Mouse (Mus musculus) neural tube, embryonic 13.5 days (tissue): ENCODE results near the gene Axin1. TPM values are rescaled to one million over a fixed set of nuclear protein-coding genes. Genes with fewer than 3 reads are reported as not detected.

Source experiments
- ATAC-seq: fragments of 200-750 bp; cut with Nextera tagmentation; 2 replicates; pipeline ENCODE4 v1.8.0; 2017; ENCODE audit warnings: low read depth, mild to moderate bottlenecking, moderate TSS enrichment, moderate library complexity
- H3K27ac ChIP-seq: fragments of 300-500 bp; sonication (generic); replicated peaks from 2 replicates; pipeline ENCODE4 v1.5.1; 2015; ENCODE audit warnings: moderate library complexity, mild to moderate bottlenecking, inconsistent platforms
- H3K27me3 ChIP-seq: fragments of 300-500 bp; sonication (generic); 2 replicates; pipeline ENCODE4 v1.6.1; 2015; ENCODE audit warnings: mild to moderate bottlenecking, inconsistent platforms
- H3K36me3 ChIP-seq: fragments of 300-500 bp; sonication (generic); 2 replicates; pipeline ENCODE4 v1.6.1; 2015; ENCODE audit warnings: mild to moderate bottlenecking, inconsistent platforms
- H3K4me1 ChIP-seq: fragments of 300-500 bp; sonication (generic); replicated peaks from 2 replicates; pipeline ENCODE4 v1.6.1; 2015; ENCODE audit warnings: inconsistent platforms
- H3K4me2 ChIP-seq: fragments of 300-500 bp; sonication (generic); 2 replicates; pipeline ENCODE4 v1.6.1; 2015; ENCODE audit warnings: inconsistent platforms, mild to moderate bottlenecking, moderate library complexity
- H3K4me3 ChIP-seq: fragments of 300-500 bp; sonication (generic); 2 replicates; pipeline ENCODE4 v1.5.1; 2015; ENCODE audit warnings: mild to moderate bottlenecking, inconsistent platforms
- H3K9ac ChIP-seq: fragments of 300-500 bp; sonication (generic); 2 replicates; pipeline ENCODE4 v1.6.1; 2015; ENCODE audit warnings: moderate library complexity, mild to moderate bottlenecking, inconsistent platforms
- H3K9me3 ChIP-seq: fragments of 300-500 bp; sonication (generic); 2 replicates; pipeline ENCODE4 v1.6.1; 2016; ENCODE audit warnings: inconsistent platforms
- WGBS: fragments of 180-500 bp; shearing (Covaris S2); methylation state at CpG from one replicate; pipeline ENCODE4 v1.1.7; 2015; 5-methylcytosine and 5-hydroxymethylcytosine counted together
- polyA plus RNA-seq: library from polyadenylated mRNA; unstranded; fragments of >200 nt; fragmentation: Nextera tagmentation; extraction: Ambion mirVana; gene quantifications from 2 replicates; pipeline ENCODE4 v1.2.1, GENCODE M21; 2015

The Axin1 gene
- polyA plus RNA-seq, 1 experiment from 2014 or later = 11.6 TPM

- Histone ChIP-seq H3K9me3 (no peaks in the 10 kb centered on the region), H3K4me2 (peak within 1 kb of the TSS; percentile 92), H3K36me3 (peaks cover 7% of the 10 kb centered on the region), H3K4me3 (peak within 1 kb of the TSS; percentile 42), H3K9ac (peak within 1 kb of the TSS; percentile 62), H3K27ac (no peak within 1 kb of the TSS), H3K4me1 (peaks cover 35% of the 10 kb centered on the region), H3K27me3 (peaks cover 78% of the 10 kb centered on the region)
- WGBS = 3% methylated on average over 22 of the region's 22 CpGs
- no peak for ATAC-seq
These were observed 64.2 kb downstream of the Axin1 start, which contains the start of gene Rgs11 for GRCm38 (mm10) chr17:26202737-26203136. TSS of gene Rgs11 (plus strand) at chr17:26202951.

- Histone ChIP-seq H3K36me3 (peaks cover under 1% of the 10 kb centered on the region; the same call in 1 of the 2 replicates), H3K27me3 (peaks cover 78% of the 10 kb centered on the region), H3K4me1 (peaks cover 35% of the 10 kb centered on the region), H3K9me3 (no peaks in the 10 kb centered on the region), H3K4me2 (peak overlapping the region; percentile 73), H3K4me3 (peak overlapping the region; percentile 42), H3K9ac (peak overlapping the region; percentile 62), H3K27ac (no peak overlapping the region)
- ATAC-seq = no peak
- under 1% methylated on average over 30 of the region's 30 CpGs for WGBS
These were observed 64.9 kb downstream of the Axin1 start for GRCm38 (mm10) chr17:26203321-26203811.

GRCm38 (mm10) chr17:26204766-26205165 is 66.3 kb downstream of the Axin1 start:
- H3K9ac ChIP-seq = no peak overlapping the region
- H3K36me3 ChIP-seq = no peaks in the 10 kb centered on the region
- H3K27me3 ChIP-seq = peaks cover 64% of the 10 kb centered on the region
- no peak overlapping the region for H3K4me2 ChIP-seq
- H3K9me3 ChIP-seq = no peaks in the 10 kb centered on the region
- H3K27ac ChIP-seq = no peak overlapping the region
- no peak overlapping the region for H3K4me3 ChIP-seq
- no peak for ATAC-seq
- WGBS = 31% methylated on average over 11 of the region's 11 CpGs
- H3K4me1 ChIP-seq = peaks cover 35% of the 10 kb centered on the region

GRCm38 (mm10) chr17:26206392-26206791 is 67.9 kb downstream of the Axin1 start:
- Histone ChIP-seq H3K4me2 (no peak overlapping the region), H3K9me3 (no peaks in the 10 kb centered on the region), H3K27me3 (peaks cover 48% of the 10 kb centered on the region), H3K4me3 (no peak overlapping the region), H3K9ac (no peak overlapping the region), H3K36me3 (no peaks in the 10 kb centered on the region), H3K4me1 (peaks cover 19% of the 10 kb centered on the region), H3K27ac (no peak overlapping the region)
- no peak for ATAC-seq
- WGBS = 55% methylated on average over 1 of the region's 1 CpGs

GRCm38 (mm10) chr17:26207686-26208085 is 69.2 kb downstream of the Axin1 start, which contains the start of gene Arhgdig:
TSS of gene Arhgdig (minus strand) at chr17:26207786.
- H3K36me3 ChIP-seq = 0 out of 2 replicates have a peak, but pooled peaks cover 6% of the 10 kb centered on the region
- no peaks in the 10 kb centered on the region for H3K9me3 ChIP-seq
- no peak within 1 kb of the TSS for H3K9ac ChIP-seq
- no peak within 1 kb of the TSS for H3K27ac ChIP-seq
- peaks cover 35% of the 10 kb centered on the region for H3K27me3 ChIP-seq
- 91% methylated on average over 12 of the region's 12 CpGs for WGBS
- no peak within 1 kb of the TSS for H3K4me2 ChIP-seq
- ATAC-seq = no peak
- peaks cover 11% of the 10 kb centered on the region for H3K4me1 ChIP-seq
- H3K4me3 ChIP-seq = no peak within 1 kb of the TSS

GRCm38 (mm10) chr17:26212241-26212640 is 73.8 kb downstream of the Axin1 start:
- H3K27me3 ChIP-seq = no peaks in the 10 kb centered on the region
- no peaks in the 10 kb centered on the region for H3K4me1 ChIP-seq
- H3K9me3 ChIP-seq = no peaks in the 10 kb centered on the region
- H3K4me3 ChIP-seq = no peak overlapping the region
- peaks cover 38% of the 10 kb centered on the region for H3K36me3 ChIP-seq
- no peak for ATAC-seq
- H3K27ac ChIP-seq = no peak overlapping the region
- 97% methylated on average over 7 of the region's 7 CpGs for WGBS
- no peak overlapping the region for H3K9ac ChIP-seq
- no peak overlapping the region for H3K4me2 ChIP-seq

- H3K4me2 ChIP-seq = no peak overlapping the region
- H3K27ac ChIP-seq = no peak overlapping the region
- H3K4me3 ChIP-seq = no peak overlapping the region
- H3K36me3 ChIP-seq = peaks cover 42% of the 10 kb centered on the region
- H3K27me3 ChIP-seq = no peaks in the 10 kb centered on the region
- no peak for ATAC-seq
- WGBS = 89% methylated on average over 11 of the region's 11 CpGs
- no peaks in the 10 kb centered on the region for H3K4me1 ChIP-seq
- H3K9ac ChIP-seq = no peak overlapping the region
- no peaks in the 10 kb centered on the region for H3K9me3 ChIP-seq
These were observed 74.2 kb downstream of the Axin1 start for GRCm38 (mm10) chr17:26212681-26213080.

- Histone ChIP-seq H3K27me3 (no peaks in the 10 kb centered on the region), H3K9me3 (no peaks in the 10 kb centered on the region), H3K4me1 (no peaks in the 10 kb centered on the region), H3K27ac (no peak overlapping the region), H3K36me3 (peaks cover 24% of the 10 kb centered on the region), H3K4me3 (no peak overlapping the region), H3K4me2 (no peak overlapping the region), H3K9ac (no peak overlapping the region)
- ATAC-seq = no peak
- WGBS = 67% methylated on average over 2 of the region's 2 CpGs
These were observed 83.0 kb downstream of the Axin1 start for GRCm38 (mm10) chr17:26221508-26221907.

GRCm38 (mm10) chr17:26225150-26225549 is 86.7 kb downstream of the Axin1 start:
- Histone ChIP-seq H3K4me1 (no peaks in the 10 kb centered on the region), H3K4me3 (no peak overlapping the region), H3K27ac (no peak overlapping the region), H3K27me3 (no peaks in the 10 kb centered on the region), H3K9me3 (no peaks in the 10 kb centered on the region), H3K9ac (no peak overlapping the region), H3K36me3 (peaks cover under 1% of the 10 kb centered on the region; the same call in 1 of the 2 replicates), H3K4me2 (no peak overlapping the region)
- ATAC-seq = no peak
- 83% methylated on average over 12 of the region's 12 CpGs for WGBS

GRCm38 (mm10) chr17:26229776-26230175 is 91.3 kb downstream of the Axin1 start:
- H3K9ac ChIP-seq = no peak overlapping the region
- H3K4me1 ChIP-seq = no peaks in the 10 kb centered on the region
- no peak overlapping the region for H3K4me3 ChIP-seq
- H3K9me3 ChIP-seq = no peaks in the 10 kb centered on the region
- no peaks in the 10 kb centered on the region for H3K27me3 ChIP-seq
- H3K4me2 ChIP-seq = no peak overlapping the region
- H3K36me3 ChIP-seq = 0 out of 2 replicates have a peak, but pooled peaks cover 7% of the 10 kb centered on the region
- no peak overlapping the region for H3K27ac ChIP-seq
- WGBS = 97% methylated on average over 5 of the region's 5 CpGs
- no peak for ATAC-seq

- peaks cover 14% of the 10 kb centered on the region for H3K4me1 ChIP-seq
- 92% methylated on average over 5 of the region's 5 CpGs for WGBS
- 0 out of 2 replicates have a peak, but pooled peaks cover 7% of the 10 kb centered on the region for H3K36me3 ChIP-seq
- no peak overlapping the region for H3K9ac ChIP-seq
- H3K27me3 ChIP-seq = no peaks in the 10 kb centered on the region
- ATAC-seq = no peak
- H3K27ac ChIP-seq = no peak overlapping the region
- H3K4me3 ChIP-seq = no peak overlapping the region
- no peaks in the 10 kb centered on the region for H3K9me3 ChIP-seq
- H3K4me2 ChIP-seq = no peak overlapping the region
These were observed 92.7 kb downstream of the Axin1 start for GRCm38 (mm10) chr17:26231156-26231555.

GRCm38 (mm10) chr17:26232863-26233262 is 94.4 kb downstream of the Axin1 start:
- H3K27me3 ChIP-seq = no peaks in the 10 kb centered on the region
- H3K4me1 ChIP-seq = peaks cover 14% of the 10 kb centered on the region
- no peak overlapping the region for H3K27ac ChIP-seq
- H3K4me2 ChIP-seq = no peak overlapping the region
- no peak overlapping the region for H3K9ac ChIP-seq
- ATAC-seq = no peak
- 76% methylated on average over 8 of the region's 8 CpGs for WGBS
- H3K36me3 ChIP-seq = 0 out of 2 replicates have a peak, but pooled peaks cover 7% of the 10 kb centered on the region
- no peak overlapping the region for H3K4me3 ChIP-seq
- H3K9me3 ChIP-seq = no peaks in the 10 kb centered on the region

GRCm38 (mm10) chr17:26234386-26234785 is 95.9 kb downstream of the Axin1 start:
- WGBS = 91% methylated on average over 8 of the region's 8 CpGs
- H3K4me2 ChIP-seq = no peak overlapping the region
- ATAC-seq = no peak

More at GRCm38 (mm10) chr17:26234386-26234785, 95.9 kb downstream of the Axin1 start:
- Histone ChIP-seq H3K9me3 (no peaks in the 10 kb centered on the region), H3K4me3 (no peak overlapping the region), H3K9ac (no peak overlapping the region), H3K36me3 (0 out of 2 replicates have a peak, but pooled peaks cover 7% of the 10 kb centered on the region), H3K4me1 (peaks cover 14% of the 10 kb centered on the region), H3K27ac (no peak overlapping the region), H3K27me3 (no peaks in the 10 kb centered on the region)
